Mouse (Mus musculus) bone marrow macrophage, adult 2 months (primary cell): Measurements from ENCODE around the gene 4930402F06Rik.

Experiments used
- CTCF ChIP-seq: IDR thresholded peaks from 2 replicates; pipeline ENCODE4 v1.5.1; 2012; ENCODE audit warnings: low read depth, mild to moderate bottlenecking, low read length, moderate library complexity
- POLR2A ChIP-seq: IDR thresholded peaks from 2 replicates; pipeline ENCODE4 v1.6.1; 2012; ENCODE audit warnings: mild to moderate bottlenecking, low read depth, low read length, borderline replicate concordance

DNA sequence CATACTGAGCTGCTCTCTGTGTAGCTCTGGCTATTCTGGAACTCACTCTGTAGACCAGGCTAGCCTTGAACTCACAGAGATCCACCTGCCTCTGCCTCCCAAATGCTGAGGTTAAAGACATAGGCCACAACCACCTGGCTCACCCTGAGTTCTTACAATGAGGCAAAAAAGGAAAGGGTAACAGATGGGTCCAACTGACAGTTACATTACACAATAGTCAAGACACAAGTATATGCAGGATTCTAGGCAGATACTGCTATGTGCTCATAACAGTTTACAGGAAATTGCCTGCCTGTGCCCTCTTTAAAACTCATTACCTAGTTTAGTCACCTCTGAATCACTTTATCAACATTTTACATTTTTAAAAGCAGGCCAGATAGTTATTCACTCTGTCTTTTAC lies 63.3 kb downstream of the 4930402F06Rik start:
- TF ChIP-seq CTCF (no peak), POLR2A (no peak)
